Mouse (Mus musculus) forebrain, embryonic 10.5 days (tissue): ENCODE measurements around the gene Lrrc45. TPM values are rescaled to one million over a fixed set of nuclear protein-coding genes. Genes with fewer than 3 reads are reported as not detected.
"Not testable (repeated sequence)": the region's sequence is repeated elsewhere in the genome, so short reads cannot be mapped to it uniquely, and the experiment has no call there.

Source experiments
- DNase-seq: peaks from one replicate; pipeline ENCODE4 v3.0.0-alpha.2; 2017; ENCODE audit warnings: low spot score; ENCODE audit errors: extremely low spot score
- H3K27ac ChIP-seq: fragments of 300-500 bp; sonication (generic); 2 replicates; pipeline ENCODE4 v1.5.1; 2016; ENCODE audit warnings: mild to moderate bottlenecking
- H3K27me3 ChIP-seq: fragments of 300-500 bp; sonication (generic); 2 replicates; pipeline ENCODE4 v1.6.1; 2016; ENCODE audit warnings: mild to moderate bottlenecking; ENCODE audit not compliant: poor library complexity, severe bottlenecking
- H3K36me3 ChIP-seq: fragments of 300-500 bp; sonication (generic); replicated peaks from 2 replicates; pipeline ENCODE4 v1.6.1; 2016; ENCODE audit warnings: mild to moderate bottlenecking, moderate library complexity
- H3K4me1 ChIP-seq: fragments of 300-500 bp; sonication (generic); 2 replicates; pipeline ENCODE4 v1.6.1; 2016
- H3K4me3 ChIP-seq: fragments of 300-500 bp; sonication (generic); 2 replicates; pipeline ENCODE4 v1.5.1; 2016; ENCODE audit warnings: mild to moderate bottlenecking, moderate library complexity
- H3K9me3 ChIP-seq: fragments of 300-500 bp; sonication (generic); 2 replicates; pipeline ENCODE4 v1.6.1; 2016; ENCODE audit warnings: mild to moderate bottlenecking, moderate library complexity
- WGBS: fragments of 180-500 bp; shearing (Covaris S2); methylation state at CpG from one replicate; pipeline ENCODE4 v1.1.7; 2016; 5-methylcytosine and 5-hydroxymethylcytosine counted together
- polyA plus RNA-seq: library from polyadenylated mRNA; unstranded; fragments of >200 nt; fragmentation: Nextera tagmentation; extraction: Ambion mirVana; gene quantifications from 2 replicates; pipeline ENCODE4 v1.2.1, GENCODE M21; 2016

Lrrc45 gene
- polyA plus RNA-seq, 1 experiment from 2014 or later = 51.9 TPM

DNA sequence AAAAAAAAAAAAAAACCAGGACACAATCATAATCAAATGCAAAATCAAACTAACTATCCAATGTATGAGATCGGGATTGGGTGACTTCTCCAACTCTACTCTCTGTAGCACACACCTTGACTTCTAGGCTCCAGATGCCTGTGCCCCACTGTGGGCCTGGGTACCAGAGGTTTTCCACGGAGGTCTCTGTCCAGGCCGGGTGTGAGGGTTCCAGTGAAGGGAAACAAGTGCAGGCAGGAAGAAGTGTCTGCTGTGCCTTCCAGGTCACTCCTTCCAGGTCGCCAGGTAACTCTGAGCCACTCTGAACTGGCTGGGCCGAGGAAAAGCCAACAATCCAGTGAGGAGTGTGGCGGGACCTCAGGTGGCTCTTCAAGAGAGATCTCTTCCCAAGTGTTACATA, 22.7 kb downstream of the Lrrc45 start:
- DNase-seq = no peak
- no peaks in the 10 kb centered on the region for H3K4me1 ChIP-seq
- no peaks in the 10 kb centered on the region for H3K36me3 ChIP-seq
- no peak overlapping the region for H3K4me3 ChIP-seq
- peaks cover 5% of the 10 kb centered on the region; the same call in 1 of the 2 replicates for H3K27me3 ChIP-seq
- 72% methylated on average over 6 of the region's 6 CpGs for WGBS
- H3K27ac ChIP-seq = no peak overlapping the region
- H3K9me3 ChIP-seq = no peaks in the 10 kb centered on the region

DNA sequence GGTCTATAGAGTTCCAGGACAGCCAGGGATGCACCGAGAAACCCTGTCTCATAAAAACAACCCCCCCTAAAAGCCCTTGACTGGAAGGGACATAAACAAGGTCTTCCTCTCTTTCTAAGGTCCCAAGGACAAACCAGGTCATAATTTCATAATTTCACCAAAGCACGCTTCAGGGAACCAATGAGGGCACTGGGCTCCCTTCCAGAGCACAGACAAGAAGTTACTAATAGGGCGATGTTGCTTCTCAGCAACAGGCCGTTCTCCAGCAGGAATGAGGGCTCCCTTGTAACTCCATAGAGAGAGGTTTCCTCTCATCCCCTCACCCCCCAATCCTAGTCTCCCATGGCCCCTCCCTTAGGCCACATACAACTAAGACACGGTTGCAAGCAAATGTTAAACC, 27.3 kb downstream of the Lrrc45 start:
- Histone ChIP-seq H3K4me3 (no peak overlapping the region), H3K27me3 (no peaks in the 10 kb centered on the region), H3K9me3 (no peaks in the 10 kb centered on the region), H3K27ac (no peak overlapping the region), H3K4me1 (no peaks in the 10 kb centered on the region), H3K36me3 (no peaks in the 10 kb centered on the region)
- 89% methylated on average over 5 of the region's 5 CpGs for WGBS
- DNase-seq = no peak

DNA sequence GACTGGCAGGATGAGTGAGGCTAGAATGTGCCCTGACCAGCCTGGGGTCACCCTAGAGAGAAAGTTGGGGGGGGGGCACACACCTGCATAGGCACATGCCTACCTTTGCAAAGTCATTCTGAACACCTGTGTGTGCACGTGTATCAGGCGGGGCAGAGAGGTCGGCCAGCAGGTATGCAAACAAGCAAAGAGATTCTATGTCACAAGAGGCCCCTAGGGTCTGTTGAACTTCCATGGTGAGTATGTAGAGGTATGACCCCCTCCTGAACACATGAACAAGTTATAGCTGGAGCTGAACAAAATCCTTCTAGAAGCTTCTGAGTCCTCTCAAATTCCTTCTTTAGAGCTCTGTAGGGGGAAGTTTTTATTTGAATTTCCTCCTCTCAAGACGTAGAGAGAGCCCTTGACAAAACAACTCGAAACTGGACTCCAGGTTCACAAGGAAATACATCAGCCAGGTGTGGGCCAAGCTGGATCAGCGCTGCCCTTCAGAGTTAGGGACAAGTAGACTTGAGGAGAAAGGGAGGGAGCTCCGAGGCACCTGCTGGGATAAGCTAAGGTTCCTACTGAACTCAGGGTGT, 30.5 kb downstream of the Lrrc45 start:
- no peaks in the 10 kb centered on the region for H3K36me3 ChIP-seq
- H3K27me3 ChIP-seq = no peaks in the 10 kb centered on the region
- no peak for DNase-seq
- H3K4me1 ChIP-seq = no peaks in the 10 kb centered on the region
- no peak overlapping the region for H3K27ac ChIP-seq
- no peak overlapping the region for H3K4me3 ChIP-seq
- WGBS = 74% methylated on average over 7 of the region's 7 CpGs
- no peaks in the 10 kb centered on the region for H3K9me3 ChIP-seq

DNA sequence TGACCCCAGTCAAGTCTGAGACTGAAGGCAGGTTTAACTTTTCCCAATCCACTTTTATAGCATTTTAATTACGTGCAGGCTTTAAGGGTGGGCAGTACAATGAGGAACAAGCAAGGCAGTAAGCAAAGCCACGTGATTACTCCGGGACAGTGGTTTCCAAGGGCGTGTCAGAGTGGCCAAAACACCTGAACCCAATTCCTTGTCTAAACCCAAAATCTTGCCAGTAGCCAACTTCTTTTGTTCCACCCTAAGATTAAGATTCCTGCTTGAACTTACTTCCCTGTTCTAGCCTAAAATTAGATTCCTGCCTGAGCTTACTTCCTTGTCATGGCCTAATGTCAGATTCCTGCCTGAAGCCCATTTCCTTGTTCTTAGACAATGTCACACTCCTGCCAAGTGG, 34.2 kb downstream of the Lrrc45 start:
- Histone ChIP-seq H3K4me1 (no peaks in the 10 kb centered on the region), H3K9me3 (no peaks in the 10 kb centered on the region), H3K27ac (no peak overlapping the region), H3K27me3 (no peaks in the 10 kb centered on the region), H3K4me3 (no peak overlapping the region), H3K36me3 (no peaks in the 10 kb centered on the region)
- no peak for DNase-seq
- 84% methylated on average over 4 of the region's 4 CpGs for WGBS

DNA sequence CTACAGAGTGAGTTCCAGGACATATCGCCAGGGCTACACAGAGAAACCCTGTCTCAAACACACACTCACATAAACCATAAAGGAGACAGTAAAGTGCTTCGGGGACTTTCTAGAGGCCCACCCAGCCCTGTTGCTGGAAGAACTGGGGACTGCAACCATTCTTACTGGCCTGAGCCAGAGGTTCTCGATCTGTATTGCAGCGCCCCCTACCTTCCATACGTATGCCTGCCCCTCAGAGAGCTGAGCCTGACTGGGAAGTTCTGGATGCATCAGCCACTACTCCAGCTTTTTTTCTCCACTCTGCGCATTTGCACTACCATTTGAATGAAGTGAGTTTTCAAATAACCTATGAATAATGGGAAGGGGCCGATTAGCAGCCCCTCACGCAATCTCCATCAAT, 35.7 kb downstream of the Lrrc45 start:
- WGBS = 65% methylated on average over 8 of the region's 8 CpGs
- no peaks in the 10 kb centered on the region for H3K4me1 ChIP-seq
- DNase-seq = no peak
- H3K27me3 ChIP-seq = no peaks in the 10 kb centered on the region
- no peaks in the 10 kb centered on the region for H3K9me3 ChIP-seq
- H3K4me3 ChIP-seq = no peak overlapping the region
- H3K27ac ChIP-seq = no peak overlapping the region
- H3K36me3 ChIP-seq = no peaks in the 10 kb centered on the region

DNA sequence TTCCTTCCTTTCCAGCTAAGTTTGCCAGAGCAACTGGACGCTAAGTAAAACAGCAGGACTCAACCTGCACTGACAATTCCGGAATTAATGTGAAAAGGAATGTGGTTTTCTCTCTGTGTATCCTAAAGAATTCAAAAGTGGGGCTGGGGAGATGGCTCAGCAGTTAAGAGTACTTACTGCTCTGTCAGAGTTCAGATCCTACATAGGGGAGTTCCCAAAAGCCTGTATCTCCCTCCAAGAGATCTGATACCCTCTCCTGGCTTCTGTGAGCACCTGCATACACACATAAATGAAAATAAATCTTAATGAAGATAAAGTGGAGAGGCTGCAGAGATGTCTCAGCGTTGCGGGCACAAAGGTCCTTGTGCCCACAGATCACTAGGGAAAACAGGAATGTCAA, 37.9 kb downstream of the Lrrc45 start:
- Histone ChIP-seq H3K27ac (no peak overlapping the region), H3K36me3 (no peaks in the 10 kb centered on the region), H3K4me3 (no peak overlapping the region), H3K4me1 (no peaks in the 10 kb centered on the region), H3K9me3 (peaks cover 6% of the 10 kb centered on the region; the same call in 1 of the 2 replicates), H3K27me3 (no peaks in the 10 kb centered on the region)
- WGBS = 82% methylated on average over 4 of the region's 4 CpGs
- no peak for DNase-seq

DNA sequence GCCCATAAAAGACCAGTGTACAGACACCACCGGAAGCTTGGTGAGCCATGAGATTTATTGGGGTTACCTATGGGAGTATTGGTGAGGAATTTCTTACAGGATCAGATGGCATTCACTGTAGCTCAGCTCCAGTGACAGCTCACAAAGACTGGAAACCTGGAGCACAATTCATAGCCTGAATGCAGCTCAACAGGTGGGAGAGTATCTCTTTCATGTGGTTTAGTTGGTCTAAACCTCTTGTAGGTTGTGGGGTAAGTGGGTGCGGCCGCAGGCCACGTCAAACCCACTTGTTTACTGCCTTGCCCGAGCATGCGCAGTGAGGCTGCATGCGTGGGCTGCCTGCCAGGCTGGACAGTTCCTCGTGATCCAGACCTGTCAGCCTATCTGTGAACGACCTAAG, 46.5 kb downstream of the Lrrc45 start:
- peaks cover 39% of the 10 kb centered on the region for H3K9me3 ChIP-seq
- 94% methylated on average over 9 of the region's 9 CpGs for WGBS
- no peaks in the 10 kb centered on the region for H3K4me1 ChIP-seq
- H3K27ac ChIP-seq = no peak overlapping the region
- H3K4me3 ChIP-seq = no peak overlapping the region
- peaks cover 28% of the 10 kb centered on the region for H3K27me3 ChIP-seq
- no peaks in the 10 kb centered on the region for H3K36me3 ChIP-seq
- no peak for DNase-seq

DNA sequence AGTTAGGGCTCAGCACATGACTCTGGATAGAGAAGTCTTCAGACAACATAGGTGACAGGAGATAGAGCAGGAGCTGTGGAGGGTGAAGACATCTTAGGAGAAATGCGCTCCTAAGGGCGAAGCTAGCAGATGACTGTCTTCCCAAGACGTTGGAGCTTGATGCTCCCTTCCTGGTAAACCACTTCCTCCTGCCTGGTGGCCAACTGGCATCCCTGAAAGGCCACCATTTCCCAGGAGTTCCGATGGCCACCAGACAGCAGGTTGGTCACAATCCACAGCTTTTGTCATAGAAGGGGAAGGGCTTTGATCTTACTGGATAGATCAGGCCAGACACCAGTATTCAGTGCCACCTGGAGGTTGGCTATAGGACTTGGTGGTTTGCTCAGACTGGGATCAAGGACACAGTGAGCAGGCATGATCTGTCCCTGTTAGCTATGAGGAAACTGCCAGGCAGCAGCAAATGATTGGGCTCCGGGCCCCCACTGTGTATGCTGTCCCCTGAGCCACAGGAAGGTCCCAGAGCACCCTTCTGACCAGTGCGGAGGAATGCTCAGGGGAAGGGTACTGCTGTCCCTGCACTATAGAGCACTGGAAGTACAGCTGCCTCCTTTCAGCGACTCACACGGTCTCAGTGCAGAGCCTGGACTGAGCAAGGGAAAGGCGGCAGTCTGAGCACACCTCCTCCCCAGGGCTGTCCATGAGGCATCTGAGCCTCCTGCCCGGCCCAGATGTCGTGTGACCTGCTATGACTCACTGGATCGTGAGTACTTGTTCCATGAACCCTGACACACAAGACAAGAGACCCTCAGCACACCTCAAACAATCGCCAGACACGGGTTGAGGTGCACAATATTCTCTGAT, 48.3 kb downstream of the Lrrc45 start:
- 77% methylated on average over 14 of the region's 14 CpGs for WGBS
- Histone ChIP-seq H3K4me3 (no peak overlapping the region), H3K27ac (no peak overlapping the region), H3K27me3 (peaks cover 34% of the 10 kb centered on the region), H3K4me1 (no peaks in the 10 kb centered on the region), H3K9me3 (peaks cover 29% of the 10 kb centered on the region), H3K36me3 (no peaks in the 10 kb centered on the region)
- DNase-seq = no peak

DNA sequence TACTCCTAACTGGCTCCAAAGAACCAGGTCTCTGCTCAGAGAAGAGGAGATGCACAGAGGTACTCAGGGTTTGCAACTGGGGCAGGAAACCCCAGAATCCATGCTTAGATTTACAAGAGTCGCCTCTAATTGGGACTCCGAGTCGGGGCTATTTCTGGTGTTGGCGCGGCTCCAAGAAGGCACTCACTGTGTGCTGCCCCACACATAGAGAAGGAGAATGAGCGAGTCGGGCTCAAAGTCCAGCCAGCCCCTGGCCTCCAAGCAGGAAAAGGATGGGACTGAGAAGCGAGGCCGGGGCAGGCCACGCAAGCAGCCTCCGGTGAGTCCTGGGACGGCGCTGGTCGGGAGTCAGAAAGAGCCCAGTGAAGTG, 48.9 kb downstream of the Lrrc45 start, which contains the start of gene Hmga1b:
TSS of gene Hmga1b (plus strand) at position 123 of the 370 bp plus-strand sequence.
- 21% methylated on average over 14 of the region's 14 CpGs for WGBS
- H3K27ac ChIP-seq, H3K36me3 ChIP-seq, H3K4me1 ChIP-seq, DNase-seq, H3K4me3 ChIP-seq: not testable (repeated sequence)
- peaks cover 24% of the 10 kb centered on the region for H3K9me3 ChIP-seq
- peaks cover 34% of the 10 kb centered on the region for H3K27me3 ChIP-seq

DNA sequence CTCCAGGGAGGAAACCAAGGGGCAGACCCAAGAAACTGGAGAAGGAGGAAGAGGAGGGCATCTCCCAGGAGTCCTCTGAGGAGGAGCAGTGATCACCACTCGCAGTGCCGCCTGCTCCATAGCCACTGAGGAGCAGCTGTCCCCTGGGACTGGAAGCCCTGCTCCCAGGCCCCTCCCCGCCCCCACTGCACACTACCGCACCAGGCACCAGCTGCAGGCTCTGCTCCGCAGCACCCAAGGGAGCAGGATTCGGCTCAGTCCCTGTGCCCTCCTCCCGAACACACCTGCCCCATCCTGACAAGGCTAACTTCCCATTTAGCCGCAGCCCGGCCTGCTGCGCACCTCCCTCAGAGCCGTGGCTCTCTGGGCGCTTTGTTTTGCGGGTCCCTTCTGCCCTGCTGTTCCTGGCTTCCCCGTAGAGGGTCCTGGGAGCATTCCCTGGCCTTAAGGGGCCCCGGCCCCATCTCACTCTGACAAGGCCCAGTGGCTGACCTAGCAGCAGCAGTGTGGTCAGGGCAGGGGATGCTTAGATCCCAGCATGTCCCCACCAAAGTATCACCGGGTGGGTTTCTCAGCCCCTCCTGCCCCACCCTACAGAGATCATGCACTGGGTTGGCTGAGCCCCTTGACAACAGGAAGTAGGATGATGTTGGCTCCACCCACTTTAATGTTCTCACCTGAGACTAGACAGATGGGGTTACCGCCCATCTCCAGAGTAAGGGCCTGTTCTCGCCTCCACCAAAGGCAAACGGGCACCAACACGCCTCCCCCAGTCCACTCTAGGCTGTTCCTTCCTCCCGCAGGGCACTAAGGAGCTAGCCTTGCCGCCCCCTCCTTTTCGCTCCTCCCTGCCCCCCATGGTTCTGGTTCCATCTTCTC, 49.6 kb downstream of the Lrrc45 start:
- Histone ChIP-seq H3K9me3 (peaks cover 16% of the 10 kb centered on the region), H3K27me3 (peaks cover 34% of the 10 kb centered on the region)
- H3K27ac ChIP-seq, DNase-seq, H3K4me1 ChIP-seq, H3K36me3 ChIP-seq, H3K4me3 ChIP-seq: not testable (repeated sequence)
- 4% methylated on average over 9 of the region's 23 CpGs for WGBS

DNA sequence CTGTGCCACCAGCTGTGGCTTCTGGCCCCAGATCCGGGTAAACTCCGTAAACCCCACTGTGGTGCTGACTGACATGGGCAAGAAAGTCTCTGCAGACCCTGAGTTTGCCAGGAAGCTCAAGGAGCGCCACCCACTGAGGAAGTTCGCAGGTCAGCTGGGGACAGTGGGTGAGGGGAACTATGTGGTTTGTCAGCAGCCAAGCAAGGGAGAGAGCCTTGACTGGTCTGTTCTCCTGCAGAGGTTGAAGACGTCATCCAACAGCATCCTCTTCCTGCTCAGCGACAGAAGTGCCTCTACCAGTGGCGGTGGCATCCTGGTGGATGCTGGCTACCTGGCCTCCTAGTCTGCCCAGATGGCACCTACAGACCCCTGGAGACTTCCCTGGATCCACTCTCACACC, 53.3 kb downstream of the Lrrc45 start:
- H3K36me3 ChIP-seq, H3K4me3 ChIP-seq, H3K4me1 ChIP-seq, H3K9me3 ChIP-seq, H3K27ac ChIP-seq, DNase-seq: not testable (repeated sequence)
- H3K27me3 ChIP-seq = peaks cover 25% of the 10 kb centered on the region
- 80% methylated on average over 4 of the region's 7 CpGs for WGBS

DNA sequence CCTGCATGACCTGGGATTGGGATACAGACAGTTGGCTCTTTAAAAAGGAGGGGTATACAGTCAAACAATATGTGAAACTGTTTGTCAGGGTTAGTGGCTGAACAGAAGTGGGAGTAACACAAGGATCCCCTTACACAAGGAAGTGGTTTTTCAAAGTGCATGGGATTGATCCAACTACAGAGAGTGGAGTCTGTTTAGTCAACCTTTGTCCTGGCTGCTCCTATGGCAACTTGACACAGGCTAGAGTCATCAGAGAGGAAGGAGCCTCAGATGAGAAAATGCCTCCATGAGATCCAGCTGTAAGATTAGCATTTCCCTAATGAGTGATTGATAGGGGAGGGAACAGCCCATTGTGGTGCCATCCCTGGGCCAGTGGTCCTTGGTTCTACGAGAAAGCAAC, 54.5 kb downstream of the Lrrc45 start:
- Histone ChIP-seq H3K4me3 (no peak overlapping the region), H3K4me1 (no peaks in the 10 kb centered on the region), H3K27ac (no peak overlapping the region), H3K36me3 (no peaks in the 10 kb centered on the region), H3K9me3 (no peaks in the 10 kb centered on the region), H3K27me3 (peaks cover 14% of the 10 kb centered on the region; the same call in 1 of the 2 replicates)
- 81% methylated on average over 1 of the region's 1 CpGs for WGBS
- no peak for DNase-seq
